Mouse (Mus musculus) activated CD4-positive, CD25-positive, alpha-beta regulatory T cell, adult 9 weeks (primary cell): ENCODE data around the gene Ece2. TPM values are rescaled to one million over a fixed set of nuclear protein-coding genes. Genes with fewer than 3 reads are reported as not detected.

Experiments
- polyA plus RNA-seq: library from polyadenylated mRNA; unstranded; fragments of 100-300 nt; shearing (Covaris generic); gene quantifications from one replicate; pipeline ENCODE4 v1.2.1, GENCODE M21; 2017

Ece2 gene
- not detected for polyA plus RNA-seq

DNA sequence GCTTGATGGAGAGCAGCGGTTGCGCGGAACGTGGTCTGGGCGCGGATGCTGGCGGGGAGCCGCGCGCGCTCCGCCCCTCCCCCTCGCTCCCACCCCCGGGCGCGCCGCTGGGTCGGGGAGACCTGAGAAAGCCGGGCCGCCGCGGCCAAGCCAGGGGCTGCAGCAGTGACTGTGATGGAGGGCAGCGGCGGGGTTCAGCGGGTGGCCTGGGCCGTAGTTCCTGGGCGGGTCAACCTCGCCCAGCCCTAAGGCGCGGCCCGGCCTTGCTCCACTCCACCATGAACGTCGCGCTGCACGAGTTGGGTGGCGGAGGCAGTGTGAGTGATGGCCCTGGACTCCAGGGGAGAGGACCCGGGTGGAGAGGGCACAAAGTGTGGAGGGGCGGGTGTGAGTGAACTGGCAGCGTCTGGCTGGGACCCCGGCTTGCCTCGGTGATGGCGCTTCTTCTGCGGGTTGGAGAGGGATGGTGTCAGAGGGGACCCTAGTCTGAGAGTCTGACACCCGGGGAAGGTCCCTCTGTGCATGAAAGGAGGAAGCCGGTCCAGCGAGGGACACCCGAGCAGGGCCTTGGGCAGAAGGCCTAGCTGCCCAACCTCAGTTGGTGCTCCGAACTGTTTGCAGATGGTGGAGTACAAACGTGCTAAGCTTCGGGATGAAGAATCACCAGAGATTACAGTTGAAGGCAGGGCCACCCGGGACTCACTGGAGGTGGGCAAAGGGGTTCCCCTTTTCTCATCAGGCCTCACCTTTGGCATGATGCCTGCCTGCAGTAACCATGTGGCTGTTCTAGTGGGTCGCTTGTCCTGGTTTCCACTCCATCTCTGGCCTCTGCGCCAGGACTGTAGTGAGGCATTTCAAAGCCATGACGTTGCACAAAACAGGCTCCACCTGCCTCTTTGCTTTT, at the start of gene Ece2:
Gene Ece2, plus strand, starts transcription at position 98 of the 904 bp plus-strand sequence.

DNA sequence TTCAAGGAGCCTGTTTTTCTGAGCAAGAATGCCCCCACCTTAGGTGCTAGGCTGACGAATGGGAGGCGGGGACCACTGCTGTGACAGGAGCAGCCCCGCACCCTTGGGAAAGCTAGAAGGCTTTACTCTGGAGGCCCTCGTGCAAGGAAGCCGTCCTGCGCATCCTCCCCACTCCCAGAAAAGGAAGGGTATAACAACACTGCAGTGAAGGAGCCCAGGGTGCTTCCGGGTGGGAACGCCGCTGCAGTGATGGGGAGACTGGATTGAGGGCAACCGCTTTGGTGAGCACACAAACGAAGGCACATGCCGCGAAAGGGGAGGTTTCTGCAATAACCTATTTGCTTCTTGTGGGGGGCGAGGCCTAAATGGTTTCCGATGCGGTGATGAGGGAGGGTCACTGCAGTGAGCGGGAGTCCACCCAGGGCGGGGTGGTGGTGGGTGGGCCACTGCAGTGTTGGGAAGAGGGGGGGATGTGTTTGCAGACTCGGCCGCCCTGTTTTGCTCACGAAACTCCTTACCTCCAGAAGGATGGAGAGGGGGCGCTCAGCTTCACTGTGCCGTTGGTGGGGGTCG, 40.2 kb upstream of the Ece2 start, which contains the start of gene Vwa5b2:
Gene Vwa5b2, plus strand, starts transcription at position 106 of the 573 bp plus-strand sequence.

DNA sequence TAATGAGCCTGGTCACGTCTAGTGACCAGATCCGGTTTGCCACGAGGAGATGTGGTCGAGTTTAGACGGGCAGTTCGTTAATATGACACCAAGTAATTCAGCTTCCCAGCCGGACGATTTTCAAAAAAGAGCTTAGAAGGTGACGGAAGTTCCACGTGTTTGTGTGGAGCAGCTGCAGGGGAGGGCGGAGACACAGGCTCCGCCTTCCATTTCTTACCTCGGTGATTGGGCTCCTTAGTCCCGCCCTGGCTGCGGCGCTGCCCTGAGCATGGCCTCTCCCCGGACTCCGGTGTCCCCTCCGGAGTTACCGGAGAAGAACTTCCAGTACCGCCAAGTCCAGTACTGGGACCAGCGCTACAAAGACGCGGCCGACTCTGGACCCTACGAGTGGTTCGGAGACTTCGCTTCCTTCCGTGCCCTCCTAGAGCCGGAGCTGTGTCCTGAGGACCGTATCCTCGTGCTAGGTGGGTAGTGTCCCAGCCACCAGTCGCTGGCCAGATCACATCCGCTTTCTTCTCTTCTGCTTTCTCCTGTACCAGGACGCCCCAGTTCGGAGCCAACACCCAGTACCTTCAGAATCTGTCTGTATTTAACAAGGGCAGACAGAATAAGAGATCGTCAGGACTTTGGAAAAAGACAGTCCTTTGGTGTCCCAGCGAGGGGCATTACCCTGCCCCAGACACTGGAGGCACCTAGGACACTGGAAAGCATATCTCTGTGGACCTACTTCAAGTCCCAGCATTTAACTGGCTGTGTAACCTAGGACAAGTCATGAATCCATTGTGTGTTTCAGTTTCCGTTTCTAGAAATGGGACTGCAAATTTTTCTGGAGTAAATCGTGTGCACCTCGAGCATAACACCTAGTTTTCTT, 18.0 kb upstream of the Ece2 start, which contains the start of the genes Eef1akmt4, Gm49333 and Alg3:
Gene Eef1akmt4, plus strand, starts transcription at position 237 of the 871 bp plus-strand sequence.
Gene Gm49333, plus strand, starts transcription at position 254 of the 871 bp plus-strand sequence.
Gene Alg3, minus strand, starts transcription at position 379 of the 871 bp plus-strand sequence.

DNA sequence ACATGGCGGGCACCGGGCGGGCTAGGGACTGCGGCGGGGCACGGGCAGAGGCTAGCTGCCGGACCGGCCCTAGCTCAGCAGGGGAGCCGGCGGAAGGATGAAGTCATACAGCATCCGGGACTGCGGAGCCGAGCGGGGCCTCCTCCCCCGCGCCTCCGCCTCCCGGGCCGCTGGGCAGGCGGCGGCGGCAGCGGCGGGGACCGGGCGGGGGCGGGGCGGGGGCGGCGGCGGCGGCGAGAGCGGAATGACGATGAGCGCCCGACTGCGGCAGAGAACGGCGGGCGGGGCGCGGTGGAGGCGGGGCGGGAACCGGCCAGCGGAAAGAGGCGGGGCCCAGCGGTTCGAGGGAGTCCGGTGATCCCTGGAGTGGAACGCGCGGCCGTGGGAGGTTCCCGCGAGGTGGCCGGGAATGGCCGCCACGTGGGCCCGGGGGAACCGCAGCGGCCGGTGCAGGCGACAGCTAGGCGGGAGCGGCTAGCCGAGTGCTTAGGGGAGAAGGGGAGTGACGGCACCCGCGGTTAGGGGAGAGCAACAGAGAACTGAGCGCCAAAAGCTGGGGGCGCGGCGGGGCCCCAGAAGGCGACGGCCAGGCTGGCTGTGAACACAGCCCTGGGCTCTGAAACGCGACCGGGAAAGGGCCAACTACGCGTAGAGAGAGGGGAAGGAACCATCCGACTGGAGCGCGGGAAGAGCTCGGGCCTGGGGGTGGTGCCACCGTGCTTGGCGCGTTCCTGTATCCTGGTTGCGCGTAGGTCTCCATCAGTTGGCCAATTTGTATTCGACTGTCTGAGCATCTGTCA, 8.2 kb upstream of the Ece2 start, which contains the start of gene Camk2n2:
Gene Camk2n2, minus strand, starts transcription at position 97 of the 800 bp plus-strand sequence.

DNA sequence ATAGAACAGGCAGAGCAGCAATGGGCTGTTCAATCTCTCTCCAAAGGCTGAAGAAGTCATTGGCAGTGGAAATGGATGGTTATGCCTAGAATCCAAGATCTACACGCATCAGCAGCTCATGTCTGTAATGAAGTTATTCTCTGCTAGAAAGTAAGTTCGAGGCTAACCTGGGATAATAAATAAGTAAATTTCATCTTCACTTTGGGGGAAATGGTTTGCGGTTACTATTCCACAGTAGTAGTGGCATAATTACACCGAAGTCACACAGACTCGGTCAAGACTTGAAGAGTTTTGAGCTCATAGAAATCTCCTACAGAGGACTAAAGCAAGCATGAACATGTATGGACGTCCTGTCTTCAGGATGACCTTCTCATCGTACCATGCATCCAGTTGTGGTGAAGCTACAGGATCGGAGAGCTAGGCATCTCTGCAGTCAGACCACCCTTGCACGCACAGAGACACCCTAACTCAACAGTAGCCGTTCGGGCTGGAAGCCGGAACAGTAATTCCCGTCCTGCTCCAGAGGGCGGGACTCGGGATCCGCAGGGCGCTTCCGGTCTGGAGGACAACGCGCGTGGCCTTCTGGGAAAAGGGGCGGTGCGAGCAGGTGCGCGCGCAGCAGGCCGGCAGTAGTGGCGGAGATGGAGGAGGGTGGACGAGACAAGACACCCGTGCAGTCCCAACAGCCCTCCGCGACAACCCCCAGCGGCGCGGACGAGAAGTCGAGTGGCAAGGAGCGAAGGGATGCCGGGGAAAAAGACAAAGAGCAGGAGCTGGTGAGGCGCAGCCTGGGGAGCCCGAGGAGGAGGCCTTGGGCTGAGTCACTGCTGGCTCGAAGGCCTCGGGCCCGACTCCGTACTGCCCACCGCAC, 21.7 kb downstream of the Ece2 start, which contains the start of gene Psmd2:
Gene Psmd2, plus strand, starts transcription at position 577 of the 871 bp plus-strand sequence.

DNA sequence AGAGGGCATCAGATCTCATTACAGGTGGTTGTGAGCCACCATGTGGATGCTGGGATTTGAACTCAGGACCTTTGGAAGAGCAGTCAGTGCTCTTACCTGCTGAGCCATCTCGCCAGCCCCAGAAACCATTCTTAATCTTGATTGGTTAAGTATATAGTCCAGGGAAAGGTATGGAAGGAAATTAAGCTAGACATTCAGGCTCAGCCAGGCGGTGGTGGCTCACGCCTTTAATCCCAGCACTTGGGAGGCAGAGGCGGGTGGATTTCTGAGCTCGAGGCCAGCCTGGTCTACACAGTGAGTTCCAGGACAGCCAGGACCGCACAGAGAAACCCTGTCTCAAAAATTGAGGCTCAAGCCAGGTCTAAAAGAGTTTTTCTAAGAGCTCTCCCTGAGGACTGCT, 38.4 kb downstream of the Ece2 start, which contains the start of gene Eif4g1:
Gene Eif4g1, plus strand, starts transcription at position 301 of the 400 bp plus-strand sequence.

DNA sequence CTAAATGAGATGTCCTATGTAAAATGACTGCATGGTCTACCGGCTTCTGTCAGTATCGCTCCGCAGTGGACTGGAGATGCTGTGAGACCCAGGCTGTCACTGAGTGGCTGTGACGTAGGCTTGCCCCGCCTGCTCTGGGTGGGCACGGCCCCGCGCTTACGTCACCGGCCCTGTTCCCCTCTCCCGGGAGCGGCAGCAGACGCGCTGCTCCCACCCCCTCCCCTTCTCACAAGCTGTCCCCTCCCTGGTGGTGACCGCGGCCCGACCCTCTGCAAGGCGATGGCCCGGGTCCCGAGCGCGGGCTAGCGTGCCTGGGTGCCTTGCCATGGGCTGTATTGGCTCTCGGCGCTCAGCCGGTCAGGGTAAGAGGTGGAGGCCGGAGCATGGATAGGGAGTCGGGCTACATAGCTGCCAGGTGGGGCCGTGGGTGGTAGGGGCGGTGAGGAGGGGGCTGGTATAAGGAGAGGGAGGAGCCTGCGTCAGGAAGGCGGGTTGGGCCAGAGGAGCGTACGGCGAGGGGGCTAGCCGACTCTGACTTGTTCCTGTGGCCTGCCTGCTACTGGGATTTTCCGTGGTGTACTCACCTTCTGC, 63.6 kb downstream of the Ece2 start, which contains the start of gene Fam131a:
Gene Fam131a, plus strand, starts transcription at position 131 of the 591 bp plus-strand sequence.

Other genes with a start within 250 kb of the Ece2 start
- 46.7 TPM for gene Abcc5, start 203.4 kb upstream of the Ece2 start, polyA plus RNA-seq
- 21.8 TPM for gene Eif2b5, start 131.0 kb upstream of the Ece2 start, polyA plus RNA-seq
- gene Dvl3, start 112.8 kb upstream of the Ece2 start, polyA plus RNA-seq, result 5.9 TPM
- 454 TPM for gene Ap2m1, start 94.3 kb upstream of the Ece2 start, polyA plus RNA-seq
- 95.9 TPM for gene Abcf3, start 81.3 kb upstream of the Ece2 start, polyA plus RNA-seq
- not detected for gene Vwa5b2, start 40.4 kb upstream of the Ece2 start, polyA plus RNA-seq
- 23.0 TPM for gene Eef1akmt4, start 18.2 kb upstream of the Ece2 start, polyA plus RNA-seq
- not detected for gene Gm49333, start 18.2 kb upstream of the Ece2 start, polyA plus RNA-seq
- gene Alg3, start 18.1 kb upstream of the Ece2 start, polyA plus RNA-seq, result 45.0 TPM
- gene Camk2n2, start 8.5 kb upstream of the Ece2 start, polyA plus RNA-seq, result not detected
- gene Psmd2, start 21.8 kb downstream of the Ece2 start, polyA plus RNA-seq, result 280 TPM
- gene Eif4g1, start 38.5 kb downstream of the Ece2 start, polyA plus RNA-seq, result 151 TPM
- gene Fam131a, start 63.4 kb downstream of the Ece2 start, polyA plus RNA-seq, result 1.1 TPM
- gene Polr2h, start 87.8 kb downstream of the Ece2 start, polyA plus RNA-seq, result 65.8 TPM
- gene Clcn2, start 87.9 kb downstream of the Ece2 start, polyA plus RNA-seq, result 0.86 TPM
- gene Chrd, start 103.3 kb downstream of the Ece2 start, polyA plus RNA-seq, result not detected
- gene Thpo, start 104.7 kb downstream of the Ece2 start, polyA plus RNA-seq, result not detected